Mouse (Mus musculus): Measurements from ENCODE around the gene Trhde.

GRCm38 (mm10) chr10:114794214-114794613 is 7.9 kb downstream of the Trhde start:
- no peak for TF ChIP-seq POLR2A (IDR thresholded peaks at IDR 0.05; ENCODE audit: control insufficient read depth, low read depth, low read length)
- TF ChIP-seq CTCF (IDR thresholded peaks at IDR 0.05; ENCODE audit: control insufficient read depth, insufficient read depth, insufficient replicate concordance, low read depth, low read length) = no peak
